Mouse (Mus musculus) stomach, embryonic 14.5 days (tissue): ENCODE measurements around the gene Slc26a1. TPM values are rescaled to one million over a fixed set of nuclear protein-coding genes. Genes with fewer than 3 reads are reported as not detected.

Experiments used
- ATAC-seq: fragments of 200-750 bp; cut with Nextera tagmentation; 2 replicates; pipeline ENCODE4 v1.8.0; 2017; ENCODE audit warnings: low read depth, moderate TSS enrichment; ENCODE audit not compliant: insufficient number of reproducible peaks, insufficient read depth, low FRiP score
- H3K27ac ChIP-seq: fragments of 300-500 bp; sonication (generic); 2 replicates; pipeline ENCODE4 v1.5.1; 2014; ENCODE audit warnings: mild to moderate bottlenecking, low read length, moderate library complexity, mixed read lengths
- H3K27me3 ChIP-seq: fragments of 300-500 bp; sonication (generic); 2 replicates; pipeline ENCODE4 v1.6.1; 2014; ENCODE audit warnings: low read length, control low read depth, mixed read lengths; ENCODE audit not compliant: control insufficient read depth, insufficient read depth
- H3K36me3 ChIP-seq: fragments of 300-500 bp; sonication (generic); 2 replicates; pipeline ENCODE4 v1.6.1; 2014; ENCODE audit warnings: mild to moderate bottlenecking, control low read depth, low read length, moderate library complexity, mixed read lengths; ENCODE audit not compliant: control insufficient read depth, insufficient read depth
- H3K4me1 ChIP-seq: fragments of 300-500 bp; sonication (generic); 2 replicates; pipeline ENCODE4 v1.6.1; 2014; ENCODE audit warnings: low read length, control low read depth, mixed read lengths; ENCODE audit not compliant: control insufficient read depth, insufficient read depth
- H3K4me2 ChIP-seq: fragments of 300-500 bp; sonication (generic); replicated peaks from 2 replicates; pipeline ENCODE4 v1.6.1; 2014; ENCODE audit warnings: low read depth, low read length, control low read depth
- H3K4me3 ChIP-seq: fragments of 300-500 bp; sonication (generic); 2 replicates; pipeline ENCODE4 v1.5.1; 2014; ENCODE audit warnings: low read depth, low read length, control low read depth
- H3K9ac ChIP-seq: fragments of 300-500 bp; sonication (generic); replicated peaks from 2 replicates; pipeline ENCODE4 v1.6.1; 2014; ENCODE audit warnings: low read depth, mild to moderate bottlenecking, control low read depth, low read length, moderate library complexity, mixed read lengths
- H3K9me3 ChIP-seq: fragments of 300-500 bp; sonication (generic); 2 replicates; pipeline ENCODE4 v1.6.1; 2016; ENCODE audit warnings: low read depth, low read length, control low read depth; ENCODE audit not compliant: control insufficient read depth
- WGBS: fragments of 180-500 bp; shearing (Covaris S2); extraction: QIAGEN DNeasy Blood & Tissue Kit; methylation state at CpG from one replicate; pipeline ENCODE4 v1.1.7; 2014; 5-methylcytosine and 5-hydroxymethylcytosine counted together
- polyA plus RNA-seq: library from polyadenylated mRNA; unstranded; fragments of >200 nt; fragmentation: Nextera tagmentation; extraction: Ambion mirVana; gene quantifications from 2 replicates; pipeline ENCODE4 v1.2.1, GENCODE M21; 2014

Gene Slc26a1
- 1.1 and 1.9 TPM in 2 replicates for polyA plus RNA-seq

- Histone ChIP-seq H3K9ac (no peak within 1 kb of the TSS), H3K27ac (no peak within 1 kb of the TSS), H3K4me3 (no peak within 1 kb of the TSS), H3K36me3 (0 out of 2 replicates have a peak, but pooled peaks cover 5% of the 10 kb centered on the region), H3K4me1 (peaks cover 9% of the 10 kb centered on the region; the same call in 1 of the 2 replicates), H3K9me3 (no peaks in the 10 kb centered on the region), H3K27me3 (no peaks in the 10 kb centered on the region), H3K4me2 (no peak within 1 kb of the TSS)
- no peak for ATAC-seq
- WGBS = 63% methylated on average over 9 of the region's 9 CpGs
These were observed at the start of gene Slc26a1 for GRCm38 (mm10) chr5:108675251-108675816. Gene Slc26a1 (minus strand): TSS chr5:108675569.

- H3K4me3 ChIP-seq = no peak overlapping the region
- no peak overlapping the region for H3K27ac ChIP-seq
- H3K9ac ChIP-seq = no peak overlapping the region
- H3K36me3 ChIP-seq = no peaks in the 10 kb centered on the region
- H3K4me1 ChIP-seq = no peaks in the 10 kb centered on the region
- WGBS = 54% methylated on average over 2 of the region's 2 CpGs
- H3K9me3 ChIP-seq = no peaks in the 10 kb centered on the region
- ATAC-seq = no peak
- H3K4me2 ChIP-seq = no peak overlapping the region
- no peaks in the 10 kb centered on the region for H3K27me3 ChIP-seq
These were observed 48.6 kb upstream of the Slc26a1 start for GRCm38 (mm10) chr5:108724006-108724405.

GRCm38 (mm10) chr5:108719761-108720160 is 44.4 kb upstream of the Slc26a1 start:
- no peak overlapping the region for H3K9ac ChIP-seq
- 62% methylated on average over 7 of the region's 7 CpGs for WGBS
- H3K27me3 ChIP-seq = no peaks in the 10 kb centered on the region
- H3K27ac ChIP-seq = no peak overlapping the region
- no peak overlapping the region for H3K4me2 ChIP-seq
- no peaks in the 10 kb centered on the region for H3K36me3 ChIP-seq
- H3K4me1 ChIP-seq = no peaks in the 10 kb centered on the region
- no peaks in the 10 kb centered on the region for H3K9me3 ChIP-seq
- 0 out of 2 replicates have a peak, but pooled peaks have one; percentile 25 for ATAC-seq
- H3K4me3 ChIP-seq = no peak overlapping the region

- ATAC-seq = no peak
- Histone ChIP-seq H3K27ac (no peak overlapping the region), H3K4me3 (no peak overlapping the region), H3K4me1 (no peaks in the 10 kb centered on the region), H3K9me3 (no peaks in the 10 kb centered on the region), H3K9ac (no peak overlapping the region), H3K4me2 (no peak overlapping the region), H3K27me3 (no peaks in the 10 kb centered on the region), H3K36me3 (no peaks in the 10 kb centered on the region)
- WGBS = 48% methylated on average over 4 of the region's 4 CpGs
These were observed 42.7 kb upstream of the Slc26a1 start for GRCm38 (mm10) chr5:108718051-108718450.

GRCm38 (mm10) chr5:108715974-108716373 is 40.6 kb upstream of the Slc26a1 start:
- no peak overlapping the region for H3K4me3 ChIP-seq
- no peak for ATAC-seq
- no peaks in the 10 kb centered on the region for H3K27me3 ChIP-seq
- no peaks in the 10 kb centered on the region for H3K9me3 ChIP-seq
- H3K4me1 ChIP-seq = no peaks in the 10 kb centered on the region
- H3K36me3 ChIP-seq = no peaks in the 10 kb centered on the region
- 85% methylated on average over 1 of the region's 1 CpGs for WGBS
- no peak overlapping the region for H3K4me2 ChIP-seq
- no peak overlapping the region for H3K9ac ChIP-seq
- H3K27ac ChIP-seq = no peak overlapping the region

- Histone ChIP-seq H3K4me1 (no peaks in the 10 kb centered on the region), H3K36me3 (no peaks in the 10 kb centered on the region), H3K27me3 (no peaks in the 10 kb centered on the region), H3K9ac (no peak overlapping the region), H3K9me3 (no peaks in the 10 kb centered on the region), H3K4me2 (no peak overlapping the region), H3K4me3 (no peak overlapping the region), H3K27ac (no peak overlapping the region)
- peak; percentile 54; the same call in 1 of the 2 replicates for ATAC-seq
- WGBS = 64% methylated on average over 6 of the region's 6 CpGs
These were observed 38.8 kb upstream of the Slc26a1 start for GRCm38 (mm10) chr5:108714149-108714548.

GRCm38 (mm10) chr5:108713691-108714090 is 38.3 kb upstream of the Slc26a1 start:
- Histone ChIP-seq H3K4me2 (no peak overlapping the region), H3K9ac (no peak overlapping the region), H3K36me3 (no peaks in the 10 kb centered on the region), H3K27me3 (no peaks in the 10 kb centered on the region), H3K9me3 (no peaks in the 10 kb centered on the region), H3K4me3 (no peak overlapping the region), H3K27ac (no peak overlapping the region), H3K4me1 (no peaks in the 10 kb centered on the region)
- ATAC-seq = no peak

- WGBS = 83% methylated on average over 2 of the region's 2 CpGs
- Histone ChIP-seq H3K4me2 (no peak overlapping the region), H3K9me3 (no peaks in the 10 kb centered on the region), H3K27me3 (no peaks in the 10 kb centered on the region), H3K9ac (no peak overlapping the region), H3K27ac (no peak overlapping the region), H3K36me3 (0 out of 2 replicates have a peak, but pooled peaks cover under 1% of the 10 kb centered on the region), H3K4me1 (no peaks in the 10 kb centered on the region), H3K4me3 (no peak overlapping the region)
- ATAC-seq = no peak
These were observed 37.7 kb upstream of the Slc26a1 start for GRCm38 (mm10) chr5:108713096-108713495.

- Histone ChIP-seq H3K36me3 (peaks cover 11% of the 10 kb centered on the region), H3K27ac (no peak overlapping the region), H3K4me1 (no peaks in the 10 kb centered on the region), H3K4me2 (no peak overlapping the region), H3K9me3 (no peaks in the 10 kb centered on the region), H3K27me3 (no peaks in the 10 kb centered on the region), H3K4me3 (no peak overlapping the region), H3K9ac (no peak overlapping the region)
- 81% methylated on average over 6 of the region's 6 CpGs for WGBS
- no peak for ATAC-seq
These were observed 36.6 kb upstream of the Slc26a1 start for GRCm38 (mm10) chr5:108711968-108712367.
